Mouse (Mus musculus) stomach, postnatal 0 days (tissue): ENCODE measurements at regions not wholly inside any gene's neighbourhood (a gene's known extent, or its start where the extent isn't known, plus 50 kb on each side); places are given as distances from the start of the nearest gene placed in this dataset.

Experiments
- CTCF ChIP-seq: IDR thresholded peaks from 2 replicates; pipeline ENCODE4 v1.5.1; 2016; ENCODE audit warnings: antibody characterized with exemption, low read depth, mild to moderate bottlenecking, moderate library complexity
- EP300 ChIP-seq: optimal IDR thresholded peaks from 2 replicates; pipeline ENCODE3; 2016; ENCODE audit warnings: antibody characterized with exemption

DNA sequence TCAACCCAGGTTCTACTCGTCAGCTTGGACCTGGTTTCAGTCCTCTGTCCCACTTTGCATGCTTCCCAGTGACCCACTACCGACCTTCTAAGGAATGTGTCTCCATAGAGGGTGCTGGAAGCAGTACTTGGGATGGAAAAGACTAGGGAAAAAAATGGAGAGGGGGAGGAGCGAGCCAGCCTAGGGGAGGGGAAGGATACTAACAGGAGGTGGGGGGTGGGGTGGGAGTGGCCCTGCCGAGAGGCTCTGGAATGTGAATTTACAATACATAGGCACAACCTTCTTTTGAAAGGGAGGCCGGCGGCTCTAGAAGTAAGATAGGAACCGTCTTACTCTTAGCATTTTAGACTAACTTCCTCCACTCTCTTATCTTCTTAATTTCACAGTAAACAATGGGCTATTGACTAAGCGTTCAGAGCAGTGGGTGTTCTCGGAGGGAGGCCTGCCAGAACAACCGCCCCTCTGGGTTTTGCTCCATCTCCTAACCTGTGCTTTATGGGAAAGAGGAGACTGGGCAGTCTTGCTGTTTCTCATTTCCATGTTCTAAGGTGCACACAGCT is 145.1 kb downstream of the Foxo1 start:
- TF ChIP-seq CTCF (no peak), EP300 (no peak)
